Comparison of ENCODE assay signal across 34 mouse cellular contexts in the genomic region with DNA sequence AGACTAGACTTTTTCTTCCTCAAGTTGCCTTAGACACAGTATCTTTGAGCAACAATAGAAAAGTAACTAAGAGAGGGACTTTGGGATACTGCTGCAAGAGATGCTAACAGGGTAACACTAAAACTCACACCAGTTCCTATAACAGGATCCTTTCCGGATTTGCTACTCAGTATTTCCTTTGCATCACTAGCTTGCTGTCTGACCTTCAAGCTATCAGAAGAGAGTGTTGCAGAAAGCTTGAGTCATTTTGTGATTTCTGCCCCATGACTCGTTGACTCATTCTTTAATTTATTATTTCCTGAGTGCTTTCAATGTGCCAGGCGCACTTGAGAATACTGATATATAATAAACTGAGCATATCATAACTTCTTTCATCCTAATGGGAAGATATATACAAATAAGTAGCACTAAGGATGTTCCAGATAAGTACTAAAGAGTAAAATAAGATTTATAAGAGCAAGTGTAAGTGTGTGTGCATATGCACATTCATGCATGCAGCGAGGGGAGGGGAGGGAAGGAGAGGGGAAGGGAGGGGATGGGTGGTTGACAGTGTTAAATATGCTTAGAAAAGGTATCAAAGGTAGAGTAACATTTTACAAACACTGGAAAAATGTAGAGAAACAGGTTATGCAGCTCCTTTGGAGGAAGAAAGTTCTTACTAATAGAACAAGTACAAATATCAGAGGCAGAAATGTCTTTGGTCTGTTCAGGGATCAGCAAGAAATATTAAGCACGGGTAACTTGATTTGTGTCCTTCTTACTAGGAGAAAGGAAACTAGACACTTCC. TPM values are rescaled to one million over a fixed set of nuclear protein-coding genes. Genes with fewer than 3 reads are reported as not detected.
DNase-seq lines count a peak whose midpoint lies in the region; ATAC-seq and TF ChIP-seq lines count a peak whose summit lies in the region.
"Had no signal": no experiment of that assay in that cellular context is flagged by ENCODE, and none has a peak within 500 bp of the region (broad histone marks: within the 10 kb centered on the region; RNA-seq: fewer than 3 reads in every experiment).

No protein-coding gene starts in this region.

- no peaks in the 10 kb centered on the region for H3K36me3 ChIP-seq in lung, embryonic 14.5 days (ENCODE audit: insufficient read depth)
- no peaks in the 10 kb centered on the region for H3K36me3 ChIP-seq in C2C12 (ENCODE audit: control insufficient read depth, insufficient read depth)
- H3K36me3 ChIP-seq in stomach, embryonic 15.5 days = no peaks in the 10 kb centered on the region
- H3K36me3 ChIP-seq: embryonic facial prominence, embryonic 13.5 days; forebrain, embryonic 12.5 days; G1E; heart, embryonic 13.5 days; hindbrain, embryonic 10.5 days; hindbrain, embryonic 15.5 days; limb, embryonic 12.5 days; neural tube, embryonic 15.5 days had no signal

- ATAC-seq in lung, embryonic 14.5 days (ENCODE audit: insufficient read depth) = peak; percentile 75; the same call in 1 of the 2 replicates
- peak; percentile 77 for ATAC-seq in stomach, embryonic 15.5 days (ENCODE audit: insufficient read depth, low FRiP score, low read depth)
- ATAC-seq: forebrain, postnatal 0 days; inflammation-experienced regulatory T-cells, adult 6 months had no signal

- H3K27me3 ChIP-seq in lung, embryonic 14.5 days (ENCODE audit: insufficient read depth, low read length) = no peaks in the 10 kb centered on the region
- H3K27me3 ChIP-seq in C2C12 (ENCODE audit: control insufficient read depth, insufficient read depth, insufficient read length) = no peaks in the 10 kb centered on the region
- H3K27me3 ChIP-seq in stomach, embryonic 15.5 days (replicated peaks) = no peaks in the 10 kb centered on the region
- H3K27me3 ChIP-seq: embryonic facial prominence, embryonic 13.5 days; forebrain, embryonic 12.5 days; heart, embryonic 13.5 days; hindbrain, embryonic 15.5 days; limb, embryonic 12.5 days; neural tube, embryonic 15.5 days had no signal

- H3K9me3 ChIP-seq in lung, embryonic 14.5 days (ENCODE audit: low read depth, low read length) = no peaks in the 10 kb centered on the region
- no peaks in the 10 kb centered on the region for H3K9me3 ChIP-seq in stomach, embryonic 15.5 days
- H3K9me3 ChIP-seq: embryonic facial prominence, embryonic 13.5 days; forebrain, embryonic 12.5 days; G1E; heart, embryonic 13.5 days; hindbrain, embryonic 10.5 days; hindbrain, embryonic 15.5 days; limb, embryonic 12.5 days; neural tube, embryonic 15.5 days had no signal

- no peak overlapping the region for H3K4me3 ChIP-seq in lung, embryonic 14.5 days (ENCODE audit: low read depth, low read length)
- H3K4me3 ChIP-seq in C2C12 (ENCODE audit: insufficient read depth, poor library complexity, severe bottlenecking) = no peak overlapping the region
- no peak overlapping the region for H3K4me3 ChIP-seq in stomach, embryonic 15.5 days (replicated peaks)
- H3K4me3 ChIP-seq: embryonic facial prominence, embryonic 13.5 days; forebrain, embryonic 12.5 days; heart, embryonic 13.5 days; hindbrain, embryonic 10.5 days; hindbrain, embryonic 15.5 days; left cerebral cortex, adult 2 months; limb, embryonic 12.5 days; neural tube, embryonic 15.5 days had no signal

- no peak overlapping the region for H3K4me2 ChIP-seq in lung, embryonic 14.5 days
- H3K4me2 ChIP-seq in stomach, embryonic 15.5 days = no peak overlapping the region
- H3K4me2 ChIP-seq: embryonic facial prominence, embryonic 13.5 days; forebrain, embryonic 12.5 days; heart, embryonic 13.5 days; hindbrain, embryonic 15.5 days; limb, embryonic 12.5 days; neural tube, embryonic 15.5 days had no signal

- no peak overlapping the region for H3K9ac ChIP-seq in lung, embryonic 14.5 days
- H3K9ac ChIP-seq in stomach, embryonic 15.5 days = no peak overlapping the region
- H3K9ac ChIP-seq: embryonic facial prominence, embryonic 13.5 days; forebrain, embryonic 12.5 days; forebrain, postnatal 0 days; heart, embryonic 13.5 days; hindbrain, embryonic 15.5 days; limb, embryonic 12.5 days; neural tube, embryonic 15.5 days had no signal

- intact Hi-C loops in heart, postnatal 10 days (cut with DNase I) = no loop called here

- DNase-seq in lung, embryonic 14.5 days = peak; percentile 61
- no peak for DNase-seq in lung, postnatal 14 days
- DNase-seq in 3T3-L1 (ENCODE audit: low read depth, low spot score) = peak; percentile 92
- DNase-seq in gastrocnemius, adult 8-10 months (ENCODE audit: low spot score in 2 of 2) = no peak
- no peak for DNase-seq in heart, postnatal 10 days
- DNase-seq: adrenal gland, adult 8-10 months; cerebellum, adult 11-12 months; cerebellum, adult 9-11 months; embryo, embryonic 11 days; forebrain, postnatal 0 days; gastrocnemius, postnatal 10 days; heart, postnatal 14 days; kidney, adult 11 months; kidney, postnatal 14 days; midbrain, embryonic 14.5 days; retina, postnatal 1 day; right cerebral cortex, postnatal 14 days; thymus, adult 2 months; thymus, postnatal 36 days had no signal

- H3ac ChIP-seq in C2C12 (ENCODE audit: control insufficient read depth, insufficient read length, low read depth) = no peak overlapping the region

- no peak for TF ChIP-seq CTCF in lung, embryonic 14.5 days (IDR thresholded peaks at IDR 0.05; ENCODE audit: low read depth)
- no peak for TF ChIP-seq CTCF in C2C12 (IDR thresholded peaks at IDR 0.05; ENCODE audit: control insufficient read depth, insufficient read depth, insufficient read length)

- H3K27ac ChIP-seq in lung, embryonic 14.5 days (ENCODE audit: low read depth) = no peak overlapping the region
- no peak overlapping the region; the same call in 1 of the 2 replicates for H3K27ac ChIP-seq in stomach, embryonic 15.5 days
- H3K27ac ChIP-seq: embryonic facial prominence, embryonic 13.5 days; forebrain, embryonic 12.5 days; heart, embryonic 13.5 days; hindbrain, embryonic 10.5 days; hindbrain, embryonic 15.5 days; left cerebral cortex, adult 2 months; limb, embryonic 12.5 days; macrophage; neural tube, embryonic 15.5 days had no signal

- no peaks in the 10 kb centered on the region for H3K79me3 ChIP-seq in C2C12 (ENCODE audit: low read depth)

- H3K4me1 ChIP-seq in lung, embryonic 14.5 days (ENCODE audit: insufficient read depth) = no peaks in the 10 kb centered on the region
- no peaks in the 10 kb centered on the region for H3K4me1 ChIP-seq in stomach, embryonic 15.5 days
- H3K4me1 ChIP-seq: embryonic facial prominence, embryonic 13.5 days; forebrain, embryonic 12.5 days; heart, embryonic 13.5 days; hindbrain, embryonic 10.5 days; hindbrain, embryonic 15.5 days; limb, embryonic 12.5 days; neural tube, embryonic 15.5 days had no signal

- no peaks in the 10 kb centered on the region for H3K79me2 ChIP-seq in C2C12 (ENCODE audit: control insufficient read depth, insufficient read depth)

- 48% methylated on average over 5 of the region's 5 CpGs for WGBS in lung, embryonic 14.5 days
- 58% methylated on average over 5 of the region's 5 CpGs for WGBS in stomach, embryonic 15.5 days

TF ChIP-seq in C2C12, 6 proteins besides CTCF, POLR2A, EP300 and RAD21:
- TF ChIP-seq FOSL1 (IDR thresholded peaks at IDR 0.05; ENCODE audit: insufficient read depth, low read length, poor library complexity, severe bottlenecking) = peak; percentile 9
- TF ChIP-seq CEBPB (IDR thresholded peaks at IDR 0.05; ENCODE audit: low read depth) = peak; percentile 20
- TF ChIP-seq MYOG (IDR thresholded peaks at IDR 0.05; ENCODE audit: control insufficient read depth, extremely low read depth, insufficient read length) = no peak
- no peak for TF ChIP-seq MAX (IDR thresholded peaks at IDR 0.05)
- TF ChIP-seq USF1 (IDR thresholded peaks at IDR 0.05; ENCODE audit: low read depth) = no peak
- TF ChIP-seq MYOD1 (IDR thresholded peaks at IDR 0.05; ENCODE audit: control insufficient read depth, insufficient read length, low read depth) = no peak

RNA-seq across cellular contexts. Expression of a gene that starts 44.2 kb away (rescaled TPM):
- polyA plus RNA-seq in lung, embryonic 14.5 days (2014; fragmentation: Nextera tagmentation; extraction: Ambion mirVana) = 44.8 and 49.3 TPM in 2 replicates
- 4.9 TPM for polyA plus RNA-seq in C2C12 (2012; fragmentation: generic; extraction: Trizol)
- polyA plus RNA-seq in stomach, embryonic 15.5 days (2015; fragmentation: Nextera tagmentation; extraction: Ambion mirVana) = 20.9 and 23.9 TPM in 2 replicates
- 1 to 10 TPM in 1 of 4 experiments, under 1 TPM in 3; 0.43 to 2.1 (median 0.65) TPM for total RNA-seq in gastrocnemius, adult 8-10 months (2022)
- total RNA-seq in heart, postnatal 10 days (2021) = 1 to 10 TPM; 8.9 to 9.4 TPM
- total RNA-seq: megakaryocyte-erythroid progenitor cell, adult 5-6 weeks; monocyte, adult 5-6 weeks had no signal
- polyA plus RNA-seq: G1E, macrophage had no signal

Comparison
In these comparisons a context has a peak if more than half of its experiments do, and no peak if none do; other contexts are left out.
1. DNase-seq: peak in lung, embryonic 14.5 days (single experiment) and 3T3-L1 (single experiment); none in lung, postnatal 14 days (single experiment), gastrocnemius, adult 8-10 months (0 of 2) and heart, postnatal 10 days (0 of 2).